Comparison of ENCODE assay signal across 17 mouse cellular contexts in the genomic region with DNA sequence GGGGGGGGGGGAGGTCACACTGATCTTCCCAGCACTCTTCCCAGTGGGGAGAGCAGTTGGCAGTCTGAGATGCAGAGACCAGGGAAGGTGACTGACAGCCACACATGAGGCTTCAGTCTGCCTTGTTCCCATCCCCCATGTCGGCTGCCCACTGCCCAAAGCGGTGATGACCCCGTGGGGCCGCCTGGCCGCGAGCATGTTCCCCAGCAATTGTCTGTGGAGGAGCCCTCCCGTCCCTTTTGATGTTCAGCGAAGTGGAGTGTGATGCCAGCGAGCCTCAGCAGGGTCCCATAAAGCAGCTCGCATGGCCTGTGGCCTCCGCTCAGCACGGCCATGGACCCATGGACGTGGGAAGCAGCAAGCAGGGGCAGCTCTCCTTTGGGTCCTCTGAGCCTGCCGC. TPM values are rescaled to one million over a fixed set of nuclear protein-coding genes. Genes with fewer than 3 reads are reported as not detected.
DNase-seq lines count a peak whose midpoint lies in the region; ATAC-seq and TF ChIP-seq lines count a peak whose summit lies in the region.
"Had no signal": no experiment of that assay in that cellular context is flagged by ENCODE, and none has a peak within 500 bp of the region (broad histone marks: within the 10 kb centered on the region; RNA-seq: fewer than 3 reads in every experiment).

No protein-coding gene starts in this region.

- DNase-seq in forebrain, embryonic 11.5 days (ENCODE audit: low spot score) = peak; percentile 70
- DNase-seq in kidney, postnatal 4 days = peak; percentile 21 to 25
- DNase-seq in kidney, postnatal 14 days = no peak
- DNase-seq in embryonic facial prominence, embryonic 10.5 days (ENCODE audit: low spot score) = peak; percentile 57
- no peak for DNase-seq in lung, postnatal 36 days
- no peak for DNase-seq in frontal cortex, postnatal 14 days (ENCODE audit: low spot score in 2 of 2)
- DNase-seq: adrenal gland, postnatal 36 days; cerebellum, postnatal 14 days; gastrocnemius, postnatal 36 days; liver, postnatal 0 days; right cerebral cortex, postnatal 14 days had no signal

- ATAC-seq in forebrain, embryonic 11.5 days (replicated peaks; ENCODE audit: low FRiP score) = peak; percentile 70
- no peak for ATAC-seq in forebrain, embryonic 16.5 days
- ATAC-seq: intestine, embryonic 15.5 days; liver, postnatal 0 days had no signal

- H3K4me2 ChIP-seq in forebrain, embryonic 11.5 days (ENCODE audit: low read depth, low read length, severe bottlenecking) = peak overlapping the region; percentile 3; the same call in 1 of the 2 replicates
- H3K4me2 ChIP-seq in forebrain, embryonic 16.5 days (ENCODE audit: low read length) = no peak overlapping the region
- no peak overlapping the region for H3K4me2 ChIP-seq in myocyte (ENCODE audit: low read depth)
- H3K4me2 ChIP-seq: embryonic facial prominence, embryonic 15.5 days; intestine, embryonic 15.5 days; limb, embryonic 12.5 days had no signal

- H3K4me3 ChIP-seq in forebrain, embryonic 11.5 days (ENCODE audit: low read depth, low read length) = no peak overlapping the region
- no peak overlapping the region for H3K4me3 ChIP-seq in forebrain, embryonic 16.5 days (replicated peaks; ENCODE audit: low read length)
- 0 out of 2 replicates have a peak overlapping the region, but pooled peaks have one; percentile 8 for H3K4me3 ChIP-seq in embryonic facial prominence, embryonic 10.5 days
- no peak overlapping the region for H3K4me3 ChIP-seq in myocyte
- H3K4me3 ChIP-seq: embryonic facial prominence, embryonic 15.5 days; intestine, embryonic 15.5 days; limb, embryonic 12.5 days had no signal

- H3K4me1 ChIP-seq in forebrain, embryonic 11.5 days (replicated peaks; ENCODE audit: control insufficient read depth, insufficient read depth, low read length) = peaks cover 9% of the 10 kb centered on the region
- no peaks in the 10 kb centered on the region; the same call in 1 of the 2 replicates for H3K4me1 ChIP-seq in forebrain, embryonic 16.5 days (replicated peaks; ENCODE audit: control insufficient read depth, insufficient read depth, low read length)
- H3K4me1 ChIP-seq in embryonic facial prominence, embryonic 10.5 days = peaks cover 37% of the 10 kb centered on the region
- H3K4me1 ChIP-seq: embryonic facial prominence, embryonic 15.5 days; intestine, embryonic 15.5 days had no signal

- no peak overlapping the region for H3K9ac ChIP-seq in forebrain, embryonic 11.5 days (ENCODE audit: low read length)
- no peak overlapping the region for H3K9ac ChIP-seq in forebrain, embryonic 16.5 days (replicated peaks; ENCODE audit: low read depth, low read length)
- H3K9ac ChIP-seq: embryonic facial prominence, embryonic 15.5 days; intestine, embryonic 15.5 days; limb, embryonic 12.5 days; liver, postnatal 0 days had no signal

- no peaks in the 10 kb centered on the region for H3K36me3 ChIP-seq in forebrain, embryonic 11.5 days (ENCODE audit: control insufficient read depth, insufficient read depth, low read length)
- H3K36me3 ChIP-seq in forebrain, embryonic 16.5 days (ENCODE audit: control insufficient read depth, insufficient read depth) = no peaks in the 10 kb centered on the region
- no peaks in the 10 kb centered on the region for H3K36me3 ChIP-seq in embryonic facial prominence, embryonic 10.5 days (replicated peaks)
- H3K36me3 ChIP-seq in myocyte (ENCODE audit: control insufficient read depth, insufficient read depth) = no peaks in the 10 kb centered on the region
- H3K36me3 ChIP-seq: embryonic facial prominence, embryonic 15.5 days; intestine, embryonic 15.5 days; limb, embryonic 12.5 days had no signal

- H3ac ChIP-seq in myocyte (ENCODE audit: control insufficient read depth, insufficient read length) = no peak overlapping the region

- no peaks in the 10 kb centered on the region for H3K79me2 ChIP-seq in myocyte (ENCODE audit: control insufficient read depth, insufficient read depth)

- no peak overlapping the region for H3K27ac ChIP-seq in forebrain, embryonic 11.5 days (ENCODE audit: low read depth, low read length)
- H3K27ac ChIP-seq in forebrain, embryonic 16.5 days (ENCODE audit: low read length) = no peak overlapping the region
- peak overlapping the region; percentile 65 for H3K27ac ChIP-seq in embryonic facial prominence, embryonic 10.5 days (replicated peaks)
- H3K27ac ChIP-seq: embryonic facial prominence, embryonic 15.5 days; intestine, embryonic 15.5 days; limb, embryonic 12.5 days had no signal

- TF ChIP-seq POLR2A in myocyte (IDR thresholded peaks at IDR 0.05; ENCODE audit: insufficient read length, low read depth) = no peak

- no peaks in the 10 kb centered on the region for H3K27me3 ChIP-seq in forebrain, embryonic 11.5 days (ENCODE audit: control insufficient read depth, insufficient read depth, low read length)
- no peaks in the 10 kb centered on the region for H3K27me3 ChIP-seq in forebrain, embryonic 16.5 days (replicated peaks; ENCODE audit: control insufficient read depth, insufficient read depth, low read length)
- 0 out of 2 replicates have a peak, but pooled peaks cover 4% of the 10 kb centered on the region for H3K27me3 ChIP-seq in embryonic facial prominence, embryonic 10.5 days (replicated peaks; ENCODE audit: low read depth, poor library complexity, severe bottlenecking)
- peaks cover 21% of the 10 kb centered on the region for H3K27me3 ChIP-seq in myocyte (ENCODE audit: control insufficient read depth, insufficient read depth, insufficient read length)
- H3K27me3 ChIP-seq: CH12.LX; embryonic facial prominence, embryonic 15.5 days; intestine, embryonic 15.5 days had no signal

- H3K9me3 ChIP-seq in forebrain, embryonic 11.5 days (ENCODE audit: control insufficient read depth, low read length) = no peaks in the 10 kb centered on the region
- H3K9me3 ChIP-seq in forebrain, embryonic 16.5 days (ENCODE audit: control insufficient read depth, low read length) = 0 out of 2 replicates have a peak, but pooled peaks cover 1% of the 10 kb centered on the region
- 0 out of 2 replicates have a peak, but pooled peaks cover 8% of the 10 kb centered on the region for H3K9me3 ChIP-seq in embryonic facial prominence, embryonic 10.5 days
- H3K9me3 ChIP-seq: embryonic facial prominence, embryonic 15.5 days; intestine, embryonic 15.5 days; limb, embryonic 12.5 days had no signal

- 9% methylated on average over 14 of the region's 14 CpGs for WGBS in forebrain, embryonic 11.5 days
- WGBS in forebrain, embryonic 16.5 days = 9% methylated on average over 14 of the region's 14 CpGs
- 22% methylated on average over 14 of the region's 14 CpGs for WGBS in embryonic facial prominence, embryonic 10.5 days

TF ChIP-seq in myocyte, 11 proteins besides CTCF, POLR2A, EP300 and RAD21:
- TF ChIP-seq USF1 (IDR thresholded peaks at IDR 0.05; ENCODE audit: low read depth) = no peak
- TF ChIP-seq MYOD1 (IDR thresholded peaks at IDR 0.05; ENCODE audit: control insufficient read depth in 1 of 3, insufficient read length in 2 of 3, low read depth in 2 of 3) = peak in 2 of 3 experiments; percentile 26 to 35

RNA-seq across cellular contexts. Expression of a gene that starts 26.8 kb away (rescaled TPM):
- polyA plus RNA-seq in forebrain, embryonic 11.5 days (2014; fragmentation: Nextera tagmentation; extraction: Ambion mirVana) = 0.39 and 1.0 TPM in 2 replicates
- 1.7 and 1.8 TPM in 2 replicates for polyA plus RNA-seq in forebrain, embryonic 16.5 days (2015; fragmentation: Nextera tagmentation; extraction: Ambion mirVana)
- 0.54 and 0.83 TPM in 2 replicates for polyA plus RNA-seq in embryonic facial prominence, embryonic 10.5 days (2016; fragmentation: Nextera tagmentation; extraction: Ambion mirVana)
- polyA plus RNA-seq in myocyte (2012; fragmentation: generic; extraction: Trizol) = not detected

RNA-seq across cellular contexts. Expression of a gene that starts 34.7 kb away (rescaled TPM):
- polyA plus RNA-seq in forebrain, embryonic 11.5 days (2014; fragmentation: Nextera tagmentation; extraction: Ambion mirVana) = 10.5 and 12.4 TPM in 2 replicates
- polyA plus RNA-seq in forebrain, embryonic 16.5 days (2015; fragmentation: Nextera tagmentation; extraction: Ambion mirVana) = 4.7 and 4.9 TPM in 2 replicates
- polyA plus RNA-seq in embryonic facial prominence, embryonic 10.5 days (2016; fragmentation: Nextera tagmentation; extraction: Ambion mirVana) = 8.7 and 9.7 TPM in 2 replicates
- 0.02 TPM for polyA plus RNA-seq in myocyte (2012; fragmentation: generic; extraction: Trizol)

Comparison
In these comparisons a context has a peak if more than half of its experiments do, and no peak if none do; other contexts are left out.
1. DNase-seq: peak in forebrain, embryonic 11.5 days (single experiment), kidney, postnatal 4 days (2 of 2) and embryonic facial prominence, embryonic 10.5 days (single experiment); none in kidney, postnatal 14 days (single experiment), lung, postnatal 36 days (single experiment) and frontal cortex, postnatal 14 days (0 of 2).